Mouse (Mus musculus) limb, embryonic 11.5 days (tissue): ENCODE measurements around the gene Cx3cr1. TPM values are rescaled to one million over a fixed set of nuclear protein-coding genes. Genes with fewer than 3 reads are reported as not detected.

Source experiments
- ATAC-seq: fragments of 200-750 bp; cut with Nextera tagmentation; 2 replicates; pipeline ENCODE4 v1.8.0; 2017; ENCODE audit warnings: low read depth; ENCODE audit not compliant: insufficient number of reproducible peaks, low FRiP score, low TSS enrichment
- DNase-seq: peaks from one replicate; pipeline ENCODE4 v3.0.0-alpha.2; 2015; ENCODE audit warnings: low spot score
- H3K27ac ChIP-seq: fragments of 300-500 bp; sonication (generic); replicated peaks from 2 replicates; pipeline ENCODE4 v1.5.1; 2014; ENCODE audit warnings: low read depth, mild to moderate bottlenecking, low read length
- H3K27me3 ChIP-seq: fragments of 300-500 bp; sonication (generic); 2 replicates; pipeline ENCODE4 v1.6.1; 2014; ENCODE audit warnings: mild to moderate bottlenecking, low read length, mixed read lengths; ENCODE audit not compliant: control insufficient read depth, insufficient read depth
- H3K36me3 ChIP-seq: fragments of 300-500 bp; sonication (generic); 2 replicates; pipeline ENCODE4 v1.6.1; 2014; ENCODE audit warnings: mild to moderate bottlenecking, low read length, moderate library complexity, mixed read lengths; ENCODE audit not compliant: control insufficient read depth, insufficient read depth
- H3K4me1 ChIP-seq: fragments of 300-500 bp; sonication (generic); 2 replicates; pipeline ENCODE4 v1.6.1; 2014; ENCODE audit warnings: low read length, mixed read lengths; ENCODE audit not compliant: control insufficient read depth, insufficient read depth
- H3K4me2 ChIP-seq: fragments of 300-500 bp; sonication (generic); 2 replicates; pipeline ENCODE4 v1.6.1; 2014; ENCODE audit warnings: low read depth, mild to moderate bottlenecking, moderate library complexity; ENCODE audit not compliant: severe bottlenecking
- H3K4me3 ChIP-seq: fragments of 300-500 bp; sonication (generic); 2 replicates; pipeline ENCODE4 v1.5.1; 2014; ENCODE audit warnings: low read depth, low read length
- H3K9ac ChIP-seq: fragments of 300-500 bp; sonication (generic); 2 replicates; pipeline ENCODE4 v1.6.1; 2014; ENCODE audit warnings: mild to moderate bottlenecking, low read length
- H3K9me3 ChIP-seq: fragments of 300-500 bp; sonication (generic); 2 replicates; pipeline ENCODE4 v1.6.1; 2016; ENCODE audit warnings: low read length; ENCODE audit not compliant: control insufficient read depth
- WGBS: fragments of 180-500 bp; shearing (Covaris S2); extraction: QIAGEN DNeasy Blood & Tissue Kit; methylation state at CpG from one replicate; pipeline ENCODE4 v1.1.7; 2014; 5-methylcytosine and 5-hydroxymethylcytosine counted together
- polyA plus RNA-seq: library from polyadenylated mRNA; unstranded; fragments of >200 nt; fragmentation: Nextera tagmentation; extraction: Ambion mirVana; gene quantifications from 2 replicates; pipeline ENCODE4 v1.2.1, GENCODE M21; 2014

Cx3cr1 gene
- polyA plus RNA-seq, 1 experiment from 2014 or later: 2.5 TPM

DNA sequence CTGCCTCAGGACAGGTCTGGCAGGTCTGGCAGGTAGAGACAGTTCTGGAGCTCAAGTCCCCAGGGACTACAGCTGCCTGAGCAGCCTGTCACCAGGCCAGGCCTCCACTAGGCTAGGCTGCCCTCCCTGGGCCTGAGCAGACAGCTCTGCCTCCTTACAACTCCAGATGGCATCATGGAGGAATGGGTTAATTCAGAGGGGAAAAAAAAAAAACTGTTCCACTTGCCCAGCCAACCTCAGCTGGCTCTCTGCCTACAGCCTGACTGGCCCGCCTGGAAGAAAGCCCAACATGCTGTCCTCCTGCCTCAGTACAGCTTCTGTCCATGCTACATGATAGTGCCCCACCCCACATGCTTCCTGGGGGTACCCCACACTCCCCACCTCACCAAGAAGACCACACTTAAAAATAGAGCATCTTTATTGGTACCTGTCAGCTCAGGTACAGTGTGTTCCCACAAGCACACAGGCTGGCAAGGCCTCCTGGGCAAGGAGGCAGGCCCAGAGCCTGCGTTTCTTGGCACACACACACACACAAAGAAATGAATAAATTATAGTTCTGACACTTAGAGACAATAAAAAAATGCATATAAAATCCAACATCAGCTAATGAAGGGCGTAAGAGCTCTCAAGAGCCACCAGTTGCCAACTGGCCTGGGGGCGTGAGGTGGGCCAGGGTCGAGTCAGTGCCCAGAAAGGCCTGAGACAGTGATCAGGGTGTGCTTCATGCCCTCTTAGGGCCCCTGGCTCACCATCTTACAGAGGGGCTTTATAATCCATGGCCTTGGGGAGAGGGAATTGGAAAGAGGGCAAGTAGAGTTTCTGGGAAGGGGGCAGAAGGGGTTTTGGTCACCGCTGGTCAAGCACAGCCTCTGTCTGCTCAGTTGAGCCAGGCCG, 98.7 kb downstream of the Cx3cr1 start:
- no peaks in the 10 kb centered on the region for H3K27me3 ChIP-seq
- DNase-seq (no peak), ATAC-seq (no peak)

DNA sequence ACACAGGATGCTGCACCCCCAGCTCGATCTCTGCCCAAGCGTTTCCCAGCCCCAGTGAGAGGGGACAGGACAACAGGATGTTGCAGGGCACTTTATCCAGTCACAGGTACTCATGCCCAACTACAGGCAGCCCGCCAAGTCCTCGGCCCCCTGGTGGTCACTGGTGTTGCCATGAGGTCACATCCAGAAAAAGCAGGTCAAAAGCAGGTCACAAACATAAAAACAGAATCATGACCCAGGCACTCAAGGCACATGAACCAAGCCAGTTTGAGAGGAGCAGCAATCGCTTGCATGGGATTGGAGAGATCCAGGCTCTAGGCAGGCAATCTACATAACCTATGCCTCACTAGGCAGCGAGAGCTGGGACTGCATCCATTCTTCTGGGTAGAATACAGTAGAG, 99.5 kb downstream of the Cx3cr1 start:
- WGBS: 34% methylated on average over 6 of the region's 6 CpGs
- Histone ChIP-seq H3K9me3 (no peaks in the 10 kb centered on the region), H3K27ac (no peak overlapping the region), H3K4me2 (no peak overlapping the region), H3K27me3 (no peaks in the 10 kb centered on the region), H3K4me3 (no peak overlapping the region), H3K36me3 (peaks cover 14% of the 10 kb centered on the region), H3K4me1 (no peaks in the 10 kb centered on the region), H3K9ac (no peak overlapping the region; the same call in 1 of the 2 replicates)
- ATAC-seq (no peak), DNase-seq (peak; percentile 65)

More for the DNA sequence above, 98.7 kb downstream of the Cx3cr1 start:
- H3K4me2 ChIP-seq: no peak overlapping the region
- H3K4me1 ChIP-seq: no peaks in the 10 kb centered on the region
- H3K9ac ChIP-seq: no peak overlapping the region; the same call in 1 of the 2 replicates
- 88% methylated on average over 7 of the region's 7 CpGs for WGBS
- no peak overlapping the region for H3K27ac ChIP-seq
- peaks cover 14% of the 10 kb centered on the region for H3K36me3 ChIP-seq
- H3K4me3 ChIP-seq: no peak overlapping the region
- no peaks in the 10 kb centered on the region for H3K9me3 ChIP-seq

GRCm38 (mm10) chr9:119969811-119970210, 99.9 kb downstream of the Cx3cr1 start:
- ATAC-seq (no peak), DNase-seq (no peak)
- Histone ChIP-seq H3K9ac (no peak overlapping the region), H3K4me2 (no peak overlapping the region), H3K27ac (no peak overlapping the region), H3K4me1 (no peaks in the 10 kb centered on the region), H3K9me3 (no peaks in the 10 kb centered on the region), H3K27me3 (no peaks in the 10 kb centered on the region), H3K4me3 (no peak overlapping the region), H3K36me3 (peaks cover 14% of the 10 kb centered on the region)
- WGBS: 79% methylated on average over 7 of the region's 7 CpGs

- H3K27me3 ChIP-seq: no peaks in the 10 kb centered on the region
- 87% methylated on average over 26 of the region's 26 CpGs for WGBS
- H3K4me3 ChIP-seq: no peak overlapping the region
- no peak overlapping the region for H3K27ac ChIP-seq
- no peak for DNase-seq
- no peak overlapping the region for H3K4me2 ChIP-seq
- peaks cover 5% of the 10 kb centered on the region; the same call in 1 of the 2 replicates for H3K4me1 ChIP-seq
- H3K9ac ChIP-seq: no peak overlapping the region
- no peaks in the 10 kb centered on the region for H3K9me3 ChIP-seq
- no peaks in the 10 kb centered on the region for H3K36me3 ChIP-seq
- no peak for ATAC-seq
Observed at GRCm38 (mm10) chr9:119966221-119966910, 103.3 kb downstream of the Cx3cr1 start.

GRCm38 (mm10) chr9:119965186-119965585, 104.5 kb downstream of the Cx3cr1 start:
- Histone ChIP-seq H3K4me3 (no peak overlapping the region), H3K27ac (no peak overlapping the region), H3K4me1 (peaks cover 5% of the 10 kb centered on the region; the same call in 1 of the 2 replicates), H3K27me3 (no peaks in the 10 kb centered on the region), H3K9me3 (no peaks in the 10 kb centered on the region), H3K36me3 (no peaks in the 10 kb centered on the region), H3K4me2 (no peak overlapping the region), H3K9ac (no peak overlapping the region)
- 83% methylated on average over 3 of the region's 3 CpGs for WGBS
- ATAC-seq (no peak), DNase-seq (no peak)

DNA sequence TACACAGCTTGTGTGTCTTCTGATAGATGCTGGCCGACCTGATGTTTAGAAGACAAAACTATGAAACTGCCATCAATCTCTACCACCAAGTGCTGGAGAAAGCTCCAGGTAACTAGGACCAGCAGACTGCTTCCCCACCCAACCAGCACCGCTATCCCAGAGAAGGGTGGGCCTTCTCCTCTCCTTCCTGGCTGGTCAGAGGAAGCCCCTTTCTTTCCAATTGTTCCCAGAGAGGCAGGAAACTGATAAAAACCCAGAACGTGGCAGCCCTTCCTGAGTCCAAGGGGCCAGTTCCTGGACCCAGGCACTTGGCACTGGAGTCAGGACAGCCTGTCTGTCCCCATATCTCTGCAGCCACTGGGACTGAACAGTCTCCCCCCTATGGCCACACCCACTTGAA, 105.5 kb downstream of the Cx3cr1 start:
- Histone ChIP-seq H3K9ac (no peak overlapping the region), H3K36me3 (no peaks in the 10 kb centered on the region), H3K4me2 (no peak overlapping the region), H3K9me3 (no peaks in the 10 kb centered on the region), H3K4me3 (no peak overlapping the region), H3K27ac (no peak overlapping the region), H3K4me1 (peaks cover 5% of the 10 kb centered on the region; the same call in 1 of the 2 replicates), H3K27me3 (no peaks in the 10 kb centered on the region)
- ATAC-seq (no peak), DNase-seq (no peak)
- WGBS: 67% methylated on average over 3 of the region's 3 CpGs

DNA sequence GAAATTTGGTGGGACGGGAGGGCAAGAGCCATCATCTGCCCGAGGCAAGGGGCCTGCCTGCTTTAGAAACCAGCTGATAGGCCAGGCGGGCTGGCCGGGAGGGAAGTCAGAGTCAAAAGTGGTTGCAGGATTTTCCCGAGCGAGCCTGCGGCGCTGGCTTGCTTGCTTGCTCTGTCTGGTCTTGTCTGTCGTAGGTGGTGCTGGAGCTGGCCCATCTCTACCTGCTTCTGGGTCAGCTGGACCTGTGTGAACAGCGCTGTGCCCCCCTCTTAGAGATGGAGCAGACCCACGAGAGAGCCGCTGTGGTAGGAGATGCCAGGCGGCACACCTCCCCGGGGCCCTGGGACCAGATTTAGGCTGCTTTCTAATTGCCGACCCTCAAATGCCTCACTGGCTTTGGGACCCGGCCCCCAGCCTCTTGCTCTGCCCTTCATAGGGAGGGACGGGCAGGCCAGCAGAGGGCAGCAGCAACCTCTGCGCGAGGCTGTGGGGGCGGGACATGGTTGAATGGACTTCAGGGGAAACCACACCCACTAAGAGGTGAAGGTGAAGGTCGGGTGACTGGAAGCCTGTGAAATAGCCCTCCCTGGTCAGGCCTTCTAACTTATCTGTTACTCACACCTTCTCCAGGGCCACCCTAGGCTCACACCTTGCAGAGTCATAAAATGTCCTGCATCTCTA, 106.6 kb downstream of the Cx3cr1 start:
- DNase-seq (peak; percentile 90), ATAC-seq (peak; percentile 79; the same call in 1 of the 2 replicates)
- WGBS: 10% methylated on average over 21 of the region's 21 CpGs
- no peak overlapping the region for H3K27ac ChIP-seq
- peak overlapping the region; percentile 26 for H3K4me2 ChIP-seq
- no peaks in the 10 kb centered on the region for H3K27me3 ChIP-seq
- peak overlapping the region; percentile 27; the same call in 1 of the 2 replicates for H3K9ac ChIP-seq
- no peak overlapping the region for H3K4me3 ChIP-seq
- peaks cover 5% of the 10 kb centered on the region; the same call in 1 of the 2 replicates for H3K4me1 ChIP-seq
- no peaks in the 10 kb centered on the region for H3K36me3 ChIP-seq
- H3K9me3 ChIP-seq: no peaks in the 10 kb centered on the region

DNA sequence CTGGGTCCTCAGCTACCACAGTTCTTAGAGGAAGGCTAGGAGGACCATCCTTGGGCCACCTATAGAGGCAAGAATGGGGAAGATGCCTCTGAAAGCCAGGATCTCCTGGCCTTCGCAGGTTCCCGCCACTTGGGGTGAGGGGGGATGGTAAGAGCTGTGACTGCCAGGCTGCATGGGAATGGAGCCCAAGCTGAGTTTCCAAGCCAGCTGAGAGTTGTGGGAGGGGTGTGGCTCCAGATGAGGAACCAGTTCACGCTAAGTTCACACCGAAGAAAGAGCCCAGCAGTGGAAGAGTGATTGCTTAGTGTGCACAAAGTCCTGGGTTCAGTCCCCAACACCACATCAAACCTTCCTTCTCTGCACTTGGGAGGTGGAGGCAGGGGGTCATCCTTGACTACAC, 107.5 kb downstream of the Cx3cr1 start:
- no peaks in the 10 kb centered on the region for H3K36me3 ChIP-seq
- no peaks in the 10 kb centered on the region for H3K9me3 ChIP-seq
- no peak for ATAC-seq
- 80% methylated on average over 4 of the region's 4 CpGs for WGBS
- no peak overlapping the region for H3K4me3 ChIP-seq
- peaks cover 5% of the 10 kb centered on the region; the same call in 1 of the 2 replicates for H3K4me1 ChIP-seq
- H3K4me2 ChIP-seq: no peak overlapping the region
- no peak for DNase-seq
- no peaks in the 10 kb centered on the region for H3K27me3 ChIP-seq
- H3K27ac ChIP-seq: no peak overlapping the region
- H3K9ac ChIP-seq: no peak overlapping the region
